Mouse (Mus musculus) forebrain, embryonic 11.5 days (tissue): ENCODE results near the gene Gm14632. TPM values are rescaled to one million over a fixed set of nuclear protein-coding genes. Genes with fewer than 3 reads are reported as not detected.
"Not testable (repeated sequence)": the region's sequence is repeated elsewhere in the genome, so short reads cannot be mapped to it uniquely, and the experiment has no call there.

Source experiments
- ATAC-seq: fragments of 200-750 bp; cut with Nextera tagmentation; replicated peaks from 2 replicates; pipeline ENCODE4 v1.8.0; 2017; ENCODE audit warnings: moderate TSS enrichment; ENCODE audit not compliant: low FRiP score
- DNase-seq: peaks from one replicate; pipeline ENCODE4 v3.0.0-alpha.2; 2017; ENCODE audit warnings: low spot score
- H3K27ac ChIP-seq: fragments of 300-500 bp; sonication (generic); 2 replicates; pipeline ENCODE4 v1.5.1; 2014; ENCODE audit warnings: low read depth, low read length
- H3K27me3 ChIP-seq: fragments of 300-500 bp; sonication (generic); 2 replicates; pipeline ENCODE4 v1.6.1; 2014; ENCODE audit warnings: mild to moderate bottlenecking, low read length, mixed read lengths; ENCODE audit not compliant: control insufficient read depth, insufficient read depth
- H3K36me3 ChIP-seq: fragments of 300-500 bp; sonication (generic); 2 replicates; pipeline ENCODE4 v1.6.1; 2014; ENCODE audit warnings: mild to moderate bottlenecking, low read length, moderate library complexity, mixed read lengths; ENCODE audit not compliant: control insufficient read depth, insufficient read depth
- H3K4me1 ChIP-seq: fragments of 300-500 bp; sonication (generic); replicated peaks from 2 replicates; pipeline ENCODE4 v1.6.1; 2014; ENCODE audit warnings: low read length, mixed read lengths; ENCODE audit not compliant: control insufficient read depth, insufficient read depth
- H3K4me2 ChIP-seq: fragments of 300-500 bp; sonication (generic); 2 replicates; pipeline ENCODE4 v1.6.1; 2014; ENCODE audit warnings: low read depth, mild to moderate bottlenecking, low read length, moderate library complexity, mixed read lengths; ENCODE audit not compliant: severe bottlenecking
- H3K4me3 ChIP-seq: fragments of 300-500 bp; sonication (generic); 2 replicates; pipeline ENCODE4 v1.5.1; 2014; ENCODE audit warnings: low read depth, low read length
- H3K9ac ChIP-seq: fragments of 300-500 bp; sonication (generic); 2 replicates; pipeline ENCODE4 v1.6.1; 2014; ENCODE audit warnings: low read length
- H3K9me3 ChIP-seq: fragments of 300-500 bp; sonication (generic); 2 replicates; pipeline ENCODE4 v1.6.1; 2016; ENCODE audit warnings: low read length, mixed read lengths; ENCODE audit not compliant: control insufficient read depth
- WGBS: fragments of 180-500 bp; shearing (Covaris S2); extraction: QIAGEN DNeasy Blood & Tissue Kit; methylation state at CpG from one replicate; pipeline ENCODE4 v1.1.7; 2014; 5-methylcytosine and 5-hydroxymethylcytosine counted together
- polyA plus RNA-seq: library from polyadenylated mRNA; unstranded; fragments of >200 nt; fragmentation: Nextera tagmentation; extraction: Ambion mirVana; gene quantifications from 2 replicates; pipeline ENCODE4 v1.2.1, GENCODE M21; 2014

Gene Gm14632
- polyA plus RNA-seq = not detected in 2 replicates

GRCm38 (mm10) chrX:30329472-30329871, at the start of gene Gm14632:
Gm14632 (plus strand) TSS chrX:30329772.
- not testable (repeated sequence) for H3K4me2 ChIP-seq, H3K27ac ChIP-seq, DNase-seq, H3K27me3 ChIP-seq, H3K4me1 ChIP-seq, ATAC-seq, H3K9me3 ChIP-seq, H3K4me3 ChIP-seq, H3K9ac ChIP-seq, H3K36me3 ChIP-seq
- WGBS = 94% methylated on average over 4 of the region's 7 CpGs
